Mouse (Mus musculus) leukemia stem cell, adult 10-12 weeks (primary cell): ENCODE results near the gene Rrn3. TPM values are rescaled to one million over a fixed set of nuclear protein-coding genes. Genes with fewer than 3 reads are reported as not detected.

Experiments used
- polyA plus RNA-seq: library from polyadenylated mRNA; stranded (reverse); fragments of >175 nt; gene quantifications from 2 replicates; pipeline ENCODE4 v1.2.3, GENCODE M21; 2012; ENCODE audit warnings: low replicate concordance

Gene Rrn3
- 6.6 and 39.2 TPM in 2 replicates for polyA plus RNA-seq

GRCm38 (mm10) chr16:13780353-13781036, at the start of gene Rrn3:
Gene Rrn3, plus strand, starts transcription at chr16:13780708.

GRCm38 (mm10) chr16:13818560-13819393, 38.3 kb downstream of the Rrn3 start, which contains the start of gene Ntan1:
Gene Ntan1, plus strand, starts transcription at chr16:13818845.

Other genes with a start within 250 kb of the Rrn3 start
- gene Parn, start 112.5 kb upstream of the Rrn3 start, polyA plus RNA-seq: 18.0 and 39.6 TPM in 2 replicates
- gene Bfar, start 108.8 kb upstream of the Rrn3 start, polyA plus RNA-seq: 2.1 and 5.6 TPM in 2 replicates
- gene 3110001I22Rik, start 108.8 kb upstream of the Rrn3 start, polyA plus RNA-seq: 0.38 TPM in 1 of 2 replicates, not detected in the other
- gene Pla2g10, start 49.7 kb upstream of the Rrn3 start, polyA plus RNA-seq: not detected in 2 replicates
- gene Ntan1, start 38.1 kb downstream of the Rrn3 start, polyA plus RNA-seq: 7.9 and 12.3 TPM in 2 replicates
- gene Pdxdc1, start 122.4 kb downstream of the Rrn3 start, polyA plus RNA-seq: 9.2 and 16.2 TPM in 2 replicates
- gene Mpv17l, start 122.5 kb downstream of the Rrn3 start, polyA plus RNA-seq: not detected in 2 replicates
- gene 2900011O08Rik, start 205.9 kb downstream of the Rrn3 start, polyA plus RNA-seq: not detected in 2 replicates
- gene Ifitm7, start 206.2 kb downstream of the Rrn3 start, polyA plus RNA-seq: not detected in 2 replicates